In the genomic region with DNA sequence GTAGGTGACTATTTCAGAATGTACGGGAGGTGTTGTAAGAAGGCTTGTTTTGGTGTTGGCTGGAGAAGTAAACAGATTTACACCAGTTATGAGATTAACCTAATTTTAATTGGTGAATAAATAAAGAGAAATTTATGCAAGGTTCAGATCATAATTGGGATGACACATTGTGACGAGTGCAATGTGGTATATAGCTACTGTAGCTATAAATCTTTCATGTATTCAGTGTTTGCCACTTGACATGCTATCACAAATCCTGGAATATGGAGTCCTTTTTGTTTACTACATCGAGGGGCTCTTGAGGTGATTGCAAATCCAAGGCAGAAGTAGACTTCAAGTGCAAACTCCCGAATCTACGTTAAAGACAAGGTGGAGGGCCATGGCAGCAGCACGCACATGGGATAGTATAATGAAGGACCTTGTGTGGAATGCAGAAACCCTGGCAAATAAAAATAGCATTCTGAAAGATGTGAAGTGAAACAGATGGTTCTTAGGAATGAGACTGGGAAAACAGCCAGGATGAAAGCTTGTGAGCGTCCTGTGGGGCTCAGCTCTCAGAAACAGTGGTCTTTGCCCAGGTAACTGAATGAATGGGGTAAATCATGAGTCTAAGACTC, we compare ENCODE assay signal across 14 mouse cellular contexts. TPM values are rescaled to one million over a fixed set of nuclear protein-coding genes. Genes with fewer than 3 reads are reported as not detected.
DNase-seq lines count a peak whose midpoint lies in the region; ATAC-seq and TF ChIP-seq lines count a peak whose summit lies in the region.
"Had no signal": no experiment of that assay in that cellular context is flagged by ENCODE, and none has a peak within 500 bp of the region (broad histone marks: within the 10 kb centered on the region; RNA-seq: fewer than 3 reads in every experiment).

No protein-coding gene starts in this region.

- H3K4me3 ChIP-seq in forebrain, embryonic 15.5 days: no peak overlapping the region
- no peak overlapping the region for H3K4me3 ChIP-seq in forebrain, embryonic 11.5 days (ENCODE audit: low read depth, low read length)
- no peak overlapping the region for H3K4me3 ChIP-seq in kidney, postnatal 0 days (replicated peaks; ENCODE audit: low read depth, low read length)
- H3K4me3 ChIP-seq in midbrain, postnatal 0 days (ENCODE audit: low read depth, low read length): no peak overlapping the region
- H3K4me3 ChIP-seq in midbrain, embryonic 13.5 days (replicated peaks): no peak overlapping the region
- no peak overlapping the region for H3K4me3 ChIP-seq in stomach, embryonic 16.5 days (replicated peaks; ENCODE audit: low read length)
- H3K4me3 ChIP-seq: liver, embryonic 12.5 days had no signal

- no peaks in the 10 kb centered on the region for H3K4me1 ChIP-seq in forebrain, embryonic 15.5 days
- no peaks in the 10 kb centered on the region for H3K4me1 ChIP-seq in forebrain, embryonic 11.5 days (replicated peaks; ENCODE audit: control insufficient read depth, insufficient read depth, low read length)
- no peaks in the 10 kb centered on the region for H3K4me1 ChIP-seq in kidney, postnatal 0 days (replicated peaks; ENCODE audit: insufficient read depth, low read length)
- no peaks in the 10 kb centered on the region for H3K4me1 ChIP-seq in midbrain, postnatal 0 days (ENCODE audit: insufficient read depth, low read length)
- no peaks in the 10 kb centered on the region for H3K4me1 ChIP-seq in midbrain, embryonic 13.5 days (replicated peaks)
- no peaks in the 10 kb centered on the region for H3K4me1 ChIP-seq in stomach, embryonic 16.5 days (ENCODE audit: control insufficient read depth, insufficient read depth, low read length)
- H3K4me1 ChIP-seq: liver, embryonic 12.5 days had no signal

- H3K27ac ChIP-seq in forebrain, embryonic 15.5 days (replicated peaks): peak overlapping the region; percentile 53
- no peak overlapping the region for H3K27ac ChIP-seq in forebrain, embryonic 11.5 days (ENCODE audit: low read depth, low read length)
- no peak overlapping the region for H3K27ac ChIP-seq in kidney, postnatal 0 days
- no peak overlapping the region for H3K27ac ChIP-seq in midbrain, postnatal 0 days (ENCODE audit: low read depth, low read length)
- H3K27ac ChIP-seq in midbrain, embryonic 13.5 days: no peak overlapping the region
- no peak overlapping the region for H3K27ac ChIP-seq in stomach, embryonic 16.5 days (ENCODE audit: low read length)
- H3K27ac ChIP-seq: liver, embryonic 12.5 days had no signal

- H3K9ac ChIP-seq in forebrain, embryonic 15.5 days (replicated peaks): no peak overlapping the region
- no peak overlapping the region for H3K9ac ChIP-seq in forebrain, embryonic 11.5 days (ENCODE audit: low read length)
- no peak overlapping the region for H3K9ac ChIP-seq in kidney, postnatal 0 days (ENCODE audit: low read depth, low read length)
- H3K9ac ChIP-seq in midbrain, postnatal 0 days (replicated peaks; ENCODE audit: low read length, poor library complexity, severe bottlenecking): no peak overlapping the region
- no peak overlapping the region for H3K9ac ChIP-seq in midbrain, embryonic 13.5 days (replicated peaks)
- no peak overlapping the region for H3K9ac ChIP-seq in stomach, embryonic 16.5 days (ENCODE audit: low read length)
- H3K9ac ChIP-seq: liver, embryonic 12.5 days had no signal

- no peak overlapping the region for H3K4me2 ChIP-seq in forebrain, embryonic 15.5 days (replicated peaks)
- no peak overlapping the region for H3K4me2 ChIP-seq in forebrain, embryonic 11.5 days (ENCODE audit: low read depth, low read length, severe bottlenecking)
- H3K4me2 ChIP-seq in kidney, postnatal 0 days (ENCODE audit: low read length): no peak overlapping the region
- no peak overlapping the region for H3K4me2 ChIP-seq in midbrain, postnatal 0 days (ENCODE audit: low read depth, low read length, poor library complexity, severe bottlenecking)
- no peak overlapping the region for H3K4me2 ChIP-seq in midbrain, embryonic 13.5 days (replicated peaks)
- H3K4me2 ChIP-seq in stomach, embryonic 16.5 days (ENCODE audit: low read depth, low read length): no peak overlapping the region
- H3K4me2 ChIP-seq: liver, embryonic 12.5 days had no signal

- H3K27me3 ChIP-seq in forebrain, embryonic 15.5 days: 0 out of 2 replicates have a peak, but pooled peaks cover 3% of the 10 kb centered on the region
- peaks cover 2% of the 10 kb centered on the region; the same call in 1 of the 2 replicates for H3K27me3 ChIP-seq in forebrain, embryonic 11.5 days (ENCODE audit: control insufficient read depth, insufficient read depth, low read length)
- H3K27me3 ChIP-seq in kidney, postnatal 0 days (ENCODE audit: insufficient read depth, low read length): no peaks in the 10 kb centered on the region
- no peaks in the 10 kb centered on the region for H3K27me3 ChIP-seq in midbrain, postnatal 0 days (ENCODE audit: insufficient read depth, low read length)
- peaks cover 7% of the 10 kb centered on the region; the same call in 1 of the 2 replicates for H3K27me3 ChIP-seq in midbrain, embryonic 13.5 days
- no peaks in the 10 kb centered on the region for H3K27me3 ChIP-seq in stomach, embryonic 16.5 days (ENCODE audit: control insufficient read depth, insufficient read depth, low read length)
- H3K27me3 ChIP-seq: liver, embryonic 12.5 days had no signal

- H3K9me3 ChIP-seq in forebrain, embryonic 15.5 days: no peaks in the 10 kb centered on the region
- no peaks in the 10 kb centered on the region for H3K9me3 ChIP-seq in forebrain, embryonic 11.5 days (ENCODE audit: control insufficient read depth, low read length)
- H3K9me3 ChIP-seq in kidney, postnatal 0 days (replicated peaks; ENCODE audit: low read length): no peaks in the 10 kb centered on the region
- H3K9me3 ChIP-seq in midbrain, postnatal 0 days (ENCODE audit: low read length): no peaks in the 10 kb centered on the region
- no peaks in the 10 kb centered on the region for H3K9me3 ChIP-seq in midbrain, embryonic 13.5 days
- no peaks in the 10 kb centered on the region for H3K9me3 ChIP-seq in stomach, embryonic 16.5 days (replicated peaks; ENCODE audit: control insufficient read depth, low read length)
- H3K9me3 ChIP-seq: liver, embryonic 12.5 days had no signal

- no peak for DNase-seq in forebrain, embryonic 11.5 days (ENCODE audit: low spot score)
- peak; percentile 72 for DNase-seq in kidney, postnatal 0 days (ENCODE audit: low spot score)
- DNase-seq in kidney, adult 8-10 months: no peak
- peak; percentile 51 for DNase-seq in midbrain, postnatal 0 days (ENCODE audit: low spot score)
- DNase-seq in urinary bladder, postnatal 4 days (ENCODE audit: low spot score in 2 of 2): no peak
- DNase-seq: adrenal gland, postnatal 14 days; B cell, adult 2 months; kidney, adult 9 months; lung, postnatal 4 days had no signal

- 50% methylated on average over 7 of the region's 7 CpGs for WGBS in forebrain, embryonic 15.5 days
- 91% methylated on average over 7 of the region's 7 CpGs for WGBS in forebrain, embryonic 11.5 days
- WGBS in kidney, postnatal 0 days: 64% methylated on average over 7 of the region's 7 CpGs
- WGBS in midbrain, postnatal 0 days: 80% methylated on average over 7 of the region's 7 CpGs
- 90% methylated on average over 7 of the region's 7 CpGs for WGBS in midbrain, embryonic 13.5 days
- WGBS in stomach, embryonic 16.5 days: 53% methylated on average over 7 of the region's 7 CpGs

- no peaks in the 10 kb centered on the region for H3K36me3 ChIP-seq in forebrain, embryonic 15.5 days
- H3K36me3 ChIP-seq in forebrain, embryonic 11.5 days (ENCODE audit: control insufficient read depth, insufficient read depth, low read length): no peaks in the 10 kb centered on the region
- H3K36me3 ChIP-seq in kidney, postnatal 0 days (ENCODE audit: insufficient read depth, low read length): no peaks in the 10 kb centered on the region
- no peaks in the 10 kb centered on the region for H3K36me3 ChIP-seq in midbrain, postnatal 0 days (ENCODE audit: insufficient read depth, low read length)
- no peaks in the 10 kb centered on the region for H3K36me3 ChIP-seq in midbrain, embryonic 13.5 days
- no peaks in the 10 kb centered on the region for H3K36me3 ChIP-seq in stomach, embryonic 16.5 days (ENCODE audit: control insufficient read depth, insufficient read depth, low read length)
- H3K36me3 ChIP-seq: liver, embryonic 12.5 days had no signal

- no peak for TF ChIP-seq CTCF in kidney, postnatal 0 days (IDR thresholded peaks at IDR 0.05; ENCODE audit: low read depth)
- TF ChIP-seq CTCF in midbrain, postnatal 0 days (IDR thresholded peaks at IDR 0.05): no peak

- peak; percentile 89 for ATAC-seq in forebrain, embryonic 15.5 days (replicated peaks)
- ATAC-seq in forebrain, embryonic 11.5 days (replicated peaks; ENCODE audit: low FRiP score): no peak
- no peak for ATAC-seq in kidney, postnatal 0 days (replicated peaks; ENCODE audit: low FRiP score, low read depth)
- no peak for ATAC-seq in midbrain, postnatal 0 days (ENCODE audit: low FRiP score)
- ATAC-seq in midbrain, embryonic 13.5 days: no peak
- ATAC-seq in stomach, embryonic 16.5 days (ENCODE audit: insufficient read depth, low FRiP score): peak; percentile 33; the same call in 1 of the 2 replicates
- ATAC-seq: liver, embryonic 12.5 days had no signal

RNA-seq across cellular contexts. Expression of a gene that starts 21.9 kb away (rescaled TPM):
- polyA plus RNA-seq in forebrain, embryonic 15.5 days (2015; fragmentation: Nextera tagmentation; extraction: Ambion mirVana): 49.0 and 53.0 TPM in 2 replicates
- polyA plus RNA-seq in forebrain, embryonic 11.5 days (2014; fragmentation: Nextera tagmentation; extraction: Ambion mirVana): 7.6 and 8.3 TPM in 2 replicates
- 6.4 and 7.0 TPM in 2 replicates for polyA plus RNA-seq in kidney, postnatal 0 days (2015; fragmentation: Nextera tagmentation; extraction: Ambion mirVana)
- total RNA-seq in midbrain, postnatal 0 days (2014; rRNA removed): 39.3 and 42.3 TPM in 2 replicates
- polyA plus RNA-seq in midbrain, postnatal 0 days (2015; fragmentation: Nextera tagmentation; extraction: Ambion mirVana): 29.6 and 40.8 TPM in 2 replicates
- 14.1 and 15.7 TPM in 2 replicates for polyA plus RNA-seq in midbrain, embryonic 13.5 days (2015; fragmentation: Nextera tagmentation; extraction: Ambion mirVana)
- polyA plus RNA-seq in stomach, embryonic 16.5 days (2015; fragmentation: Nextera tagmentation; extraction: Ambion mirVana): 14.2 and 15.8 TPM in 2 replicates
- total RNA-seq: granulocyte monocyte progenitor cell, adult 5-6 weeks had no signal

Comparison
In these comparisons a context has a peak if more than half of its experiments do, and no peak if none do; other contexts are left out.
1. ATAC-seq: peak in forebrain, embryonic 15.5 days (single experiment) and stomach, embryonic 16.5 days (single experiment); none in forebrain, embryonic 11.5 days (single experiment), kidney, postnatal 0 days (single experiment), midbrain, postnatal 0 days (single experiment) and midbrain, embryonic 13.5 days (single experiment).
2. DNase-seq: peak in kidney, postnatal 0 days (single experiment) and midbrain, postnatal 0 days (single experiment); none in forebrain, embryonic 11.5 days (single experiment), kidney, adult 8-10 months (0 of 2) and urinary bladder, postnatal 4 days (0 of 2).